Comparison of ENCODE assay signal across 8 mouse cellular contexts in genomic region chr3:16466388-16466787, GRCm38 (mm10).
DNase-seq lines count a peak whose midpoint lies in the region; ATAC-seq and TF ChIP-seq lines count a peak whose summit lies in the region.

No protein-coding gene starts in this region.

- ATAC-seq in hindbrain, postnatal 0 days = peak; percentile 90
- ATAC-seq in neural tube, embryonic 11.5 days (ENCODE audit: insufficient read depth, low FRiP score, low TSS enrichment) = no peak
- ATAC-seq in megakaryocyte-erythroid progenitor cell, adult 5-6 weeks (replicated peaks; ENCODE audit: low FRiP score, low TSS enrichment, poor library complexity, severe bottlenecking) = no peak

- peak overlapping the region; percentile 55 for H3K4me2 ChIP-seq in hindbrain, postnatal 0 days (ENCODE audit: low read depth, low read length)
- no peak overlapping the region for H3K4me2 ChIP-seq in neural tube, embryonic 11.5 days (ENCODE audit: low read depth)

- no peak for TF ChIP-seq EP300 in heart, adult 2 months (IDR thresholded peaks at IDR 0.05; ENCODE audit: insufficient read depth, low read depth, low read length)

- no peak for TF ChIP-seq POLR2A in heart, adult 2 months (IDR thresholded peaks at IDR 0.05; ENCODE audit: insufficient read depth, low read depth, low read length)

- DNase-seq in heart, adult 2 months = no peak
- DNase-seq in heart, embryonic 10.5 days (ENCODE audit: low spot score) = no peak
- DNase-seq in adipocyte (ENCODE audit: low spot score) = peak; percentile 61
- DNase-seq in embryonic facial prominence, embryonic 10.5 days (ENCODE audit: low spot score) = peak; percentile 70
- DNase-seq in hindbrain, postnatal 0 days (ENCODE audit: low spot score) = peak; percentile 92
- DNase-seq in left cerebral cortex, postnatal 14 days (ENCODE audit: low spot score in 2 of 2) = peak; percentile 69 to 85
- DNase-seq in neural tube, embryonic 11.5 days (ENCODE audit: low spot score) = peak; percentile 78

- intact Hi-C loops in heart, adult 2 months (cut with DNase I) = loop anchor here (1.0 kb wide), 1 partner anchor 1358 kb away; no protein-coding TSS in a partner anchor
- intact Hi-C loops in left cerebral cortex, postnatal 14 days (cut with DNase I) = loop anchor here (2.0 to 5.0 kb wide), 2 partner anchors 351 to 1358 kb away; no protein-coding TSS in a partner anchor

- no peak overlapping the region for H3K4me3 ChIP-seq in heart, adult 2 months
- H3K4me3 ChIP-seq in heart, embryonic 10.5 days = no peak overlapping the region
- peak overlapping the region; percentile 32; the same call in 1 of the 2 replicates for H3K4me3 ChIP-seq in embryonic facial prominence, embryonic 10.5 days
- H3K4me3 ChIP-seq in hindbrain, postnatal 0 days (ENCODE audit: low read length) = peak overlapping the region; percentile 25
- no peak overlapping the region for H3K4me3 ChIP-seq in neural tube, embryonic 11.5 days (ENCODE audit: low read depth, low read length)

- no peaks in the 10 kb centered on the region for H3K4me1 ChIP-seq in heart, adult 2 months (ENCODE audit: control insufficient read depth, insufficient read depth, low read length)
- H3K4me1 ChIP-seq in heart, embryonic 10.5 days = no peaks in the 10 kb centered on the region
- no peaks in the 10 kb centered on the region for H3K4me1 ChIP-seq in embryonic facial prominence, embryonic 10.5 days
- H3K4me1 ChIP-seq in hindbrain, postnatal 0 days (ENCODE audit: insufficient read depth, low read length) = no peaks in the 10 kb centered on the region
- no peaks in the 10 kb centered on the region for H3K4me1 ChIP-seq in neural tube, embryonic 11.5 days (ENCODE audit: control insufficient read depth, insufficient read depth, low read length)

- no peaks in the 10 kb centered on the region for H3K79me2 ChIP-seq in heart, adult 2 months (replicated peaks; ENCODE audit: control insufficient read depth, insufficient read depth, low read length)

- no peak overlapping the region for H3K27ac ChIP-seq in heart, adult 2 months
- no peak overlapping the region for H3K27ac ChIP-seq in heart, embryonic 10.5 days
- H3K27ac ChIP-seq in embryonic facial prominence, embryonic 10.5 days (replicated peaks) = no peak overlapping the region
- peak overlapping the region; percentile 55; the same call in 1 of the 2 replicates for H3K27ac ChIP-seq in hindbrain, postnatal 0 days
- no peak overlapping the region for H3K27ac ChIP-seq in neural tube, embryonic 11.5 days (ENCODE audit: low read depth, low read length)

- no peak overlapping the region for H3K9ac ChIP-seq in heart, adult 2 months (ENCODE audit: low read depth, low read length)
- 0 out of 2 replicates have a peak overlapping the region, but pooled peaks have one; percentile 33 for H3K9ac ChIP-seq in hindbrain, postnatal 0 days (replicated peaks; ENCODE audit: low read length)
- H3K9ac ChIP-seq in neural tube, embryonic 11.5 days (ENCODE audit: low read length) = no peak overlapping the region; the same call in 1 of the 2 replicates

- TF ChIP-seq CTCF in heart, adult 2 months (IDR thresholded peaks at IDR 0.05) = peak; percentile 75
- TF ChIP-seq CTCF in hindbrain, postnatal 0 days (IDR thresholded peaks at IDR 0.05; ENCODE audit: low read depth) = peak; percentile 88

- WGBS in heart, adult 2 months = 16% methylated on average over 9 of the region's 9 CpGs
- 20% methylated on average over 9 of the region's 9 CpGs for WGBS in heart, embryonic 10.5 days
- 17% methylated on average over 9 of the region's 9 CpGs for WGBS in embryonic facial prominence, embryonic 10.5 days
- 8% methylated on average over 9 of the region's 9 CpGs for WGBS in hindbrain, postnatal 0 days
- WGBS in neural tube, embryonic 11.5 days = 16% methylated on average over 9 of the region's 9 CpGs

- no peaks in the 10 kb centered on the region for H3K27me3 ChIP-seq in heart, adult 2 months (ENCODE audit: control insufficient read depth, insufficient read depth, low read length)
- no peaks in the 10 kb centered on the region for H3K27me3 ChIP-seq in heart, embryonic 10.5 days (ENCODE audit: insufficient read depth, poor library complexity, severe bottlenecking)
- no peaks in the 10 kb centered on the region for H3K27me3 ChIP-seq in embryonic facial prominence, embryonic 10.5 days (replicated peaks; ENCODE audit: low read depth, poor library complexity, severe bottlenecking)
- no peaks in the 10 kb centered on the region for H3K27me3 ChIP-seq in hindbrain, postnatal 0 days (ENCODE audit: insufficient read depth, low read length)
- H3K27me3 ChIP-seq in neural tube, embryonic 11.5 days (ENCODE audit: control insufficient read depth, insufficient read depth, low read length) = no peaks in the 10 kb centered on the region

- no peaks in the 10 kb centered on the region for H3K9me3 ChIP-seq in heart, embryonic 10.5 days
- no peaks in the 10 kb centered on the region for H3K9me3 ChIP-seq in embryonic facial prominence, embryonic 10.5 days
- no peaks in the 10 kb centered on the region for H3K9me3 ChIP-seq in hindbrain, postnatal 0 days (ENCODE audit: low read length)
- H3K9me3 ChIP-seq in neural tube, embryonic 11.5 days (ENCODE audit: control insufficient read depth, low read length) = no peaks in the 10 kb centered on the region

- H3K36me3 ChIP-seq in heart, adult 2 months (ENCODE audit: control insufficient read depth, insufficient read depth, low read length) = no peaks in the 10 kb centered on the region
- no peaks in the 10 kb centered on the region for H3K36me3 ChIP-seq in heart, embryonic 10.5 days
- H3K36me3 ChIP-seq in embryonic facial prominence, embryonic 10.5 days (replicated peaks) = no peaks in the 10 kb centered on the region
- H3K36me3 ChIP-seq in hindbrain, postnatal 0 days (ENCODE audit: insufficient read depth, low read length) = no peaks in the 10 kb centered on the region
- no peaks in the 10 kb centered on the region for H3K36me3 ChIP-seq in neural tube, embryonic 11.5 days (ENCODE audit: control insufficient read depth, insufficient read depth, low read length)

Comparison
In these comparisons a context has a peak if more than half of its experiments do, and no peak if none do; other contexts are left out.
1. DNase-seq: peak in adipocyte (single experiment), embryonic facial prominence, embryonic 10.5 days (single experiment), hindbrain, postnatal 0 days (single experiment), left cerebral cortex, postnatal 14 days (2 of 2) and neural tube, embryonic 11.5 days (single experiment); none in heart, adult 2 months (0 of 2) and heart, embryonic 10.5 days (single experiment).
2. H3K4me3 ChIP-seq: peak in embryonic facial prominence, embryonic 10.5 days (single experiment) and hindbrain, postnatal 0 days (single experiment); none in heart, adult 2 months (single experiment), heart, embryonic 10.5 days (single experiment) and neural tube, embryonic 11.5 days (single experiment).